14 mouse cellular contexts compared by ENCODE assay signal in genomic region chr11:101576116-101576515, GRCm38 (mm10). TPM values are rescaled to one million over a fixed set of nuclear protein-coding genes. Genes with fewer than 3 reads are reported as not detected.
DNase-seq lines count a peak whose midpoint lies in the region; ATAC-seq and TF ChIP-seq lines count a peak whose summit lies in the region.
"Had no signal": no experiment of that assay in that cellular context is flagged by ENCODE, and none has a peak within 500 bp of the region (broad histone marks: within the 10 kb centered on the region; RNA-seq: fewer than 3 reads in every experiment).

No protein-coding gene starts in this region.

- WGBS in hindbrain, embryonic 11.5 days, result 83% methylated on average over 6 of the region's 6 CpGs
- 76% methylated on average over 6 of the region's 6 CpGs for WGBS in hindbrain, embryonic 10.5 days
- 72% methylated on average over 6 of the region's 6 CpGs for whole genome bisulfite sequencing in midbrain, embryonic 11.5 days
- 79% methylated on average over 6 of the region's 6 CpGs for WGBS in midbrain, embryonic 10.5 days
- WGBS in stomach, postnatal 0 days, result 86% methylated on average over 6 of the region's 6 CpGs
- 75% methylated on average over 6 of the region's 6 CpGs for WGBS in kidney, embryonic 14.5 days

- H3K27me3 ChIP-seq in hindbrain, embryonic 11.5 days (ENCODE audit: control insufficient read depth, insufficient read depth, low read length), result no peaks in the 10 kb centered on the region
- H3K27me3 ChIP-seq in hindbrain, embryonic 10.5 days (ENCODE audit: insufficient read depth, poor library complexity, severe bottlenecking), result no peaks in the 10 kb centered on the region
- no peaks in the 10 kb centered on the region for H3K27me3 ChIP-seq in midbrain, embryonic 11.5 days (ENCODE audit: control insufficient read depth, insufficient read depth, low read length)
- H3K27me3 ChIP-seq in midbrain, embryonic 10.5 days (ENCODE audit: low read depth, poor library complexity, severe bottlenecking), result no peaks in the 10 kb centered on the region
- H3K27me3 ChIP-seq in stomach, postnatal 0 days (ENCODE audit: control insufficient read depth, insufficient read depth, low read length), result no peaks in the 10 kb centered on the region
- H3K27me3 ChIP-seq in kidney, embryonic 14.5 days (ENCODE audit: control insufficient read depth, insufficient read depth, low read length), result no peaks in the 10 kb centered on the region
- H3K27me3 ChIP-seq: heart, embryonic 15.5 days; liver, embryonic 13.5 days had no signal

- peak; percentile 17 for DNase-seq in hindbrain, embryonic 11.5 days (ENCODE audit: low spot score)
- DNase-seq in hindbrain, embryonic 10.5 days (ENCODE audit: low spot score), result no peak
- DNase-seq in midbrain, embryonic 11.5 days (ENCODE audit: low spot score, missing footprints), result peak; percentile 81
- no peak for DNase-seq in midbrain, embryonic 10.5 days (ENCODE audit: low spot score)
- DNase-seq in R1 (ENCODE audit: low read depth, low spot score), result peak; percentile 87
- DNase-seq in stomach, postnatal 0 days (ENCODE audit: low spot score), result no peak
- DNase-seq: cerebellum, postnatal 14 days; gastrocnemius, postnatal 36 days; liver, embryonic 13.5 days had no signal

- no peak overlapping the region for H3K27ac ChIP-seq in hindbrain, embryonic 11.5 days (ENCODE audit: low read depth, low read length)
- H3K27ac ChIP-seq in hindbrain, embryonic 10.5 days, result no peak overlapping the region
- H3K27ac ChIP-seq in midbrain, embryonic 11.5 days (ENCODE audit: low read depth, low read length), result no peak overlapping the region
- no peak overlapping the region for H3K27ac ChIP-seq in midbrain, embryonic 10.5 days (replicated peaks)
- no peak overlapping the region for H3K27ac ChIP-seq in stomach, postnatal 0 days (replicated peaks)
- H3K27ac ChIP-seq in kidney, embryonic 14.5 days (ENCODE audit: low read depth, low read length), result no peak overlapping the region
- H3K27ac ChIP-seq: heart, embryonic 15.5 days; liver, embryonic 13.5 days had no signal

- peaks cover 23% of the 10 kb centered on the region for H3K36me3 ChIP-seq in hindbrain, embryonic 11.5 days (ENCODE audit: control insufficient read depth, insufficient read depth, low read length)
- H3K36me3 ChIP-seq in hindbrain, embryonic 10.5 days, result peaks cover 98% of the 10 kb centered on the region
- H3K36me3 ChIP-seq in midbrain, embryonic 11.5 days (ENCODE audit: control insufficient read depth, insufficient read depth, low read length), result peaks cover 38% of the 10 kb centered on the region
- H3K36me3 ChIP-seq in midbrain, embryonic 10.5 days, result peaks cover 98% of the 10 kb centered on the region
- H3K36me3 ChIP-seq in stomach, postnatal 0 days (ENCODE audit: control insufficient read depth, insufficient read depth, low read length), result peaks cover 57% of the 10 kb centered on the region
- peaks cover 93% of the 10 kb centered on the region for H3K36me3 ChIP-seq in kidney, embryonic 14.5 days (ENCODE audit: control insufficient read depth, insufficient read depth, low read length)

- no peak for TF ChIP-seq EP300 in stomach, postnatal 0 days (optimal IDR thresholded peaks at IDR 0.05)

- no peak overlapping the region for H3K9ac ChIP-seq in hindbrain, embryonic 11.5 days (ENCODE audit: low read depth, low read length)
- H3K9ac ChIP-seq in midbrain, embryonic 11.5 days (ENCODE audit: low read length), result no peak overlapping the region
- H3K9ac ChIP-seq in stomach, postnatal 0 days (ENCODE audit: low read length), result no peak overlapping the region
- H3K9ac ChIP-seq in kidney, embryonic 14.5 days (ENCODE audit: low read depth, low read length), result no peak overlapping the region
- H3K9ac ChIP-seq: heart, embryonic 15.5 days; liver, embryonic 13.5 days had no signal

- no peaks in the 10 kb centered on the region for H3K4me1 ChIP-seq in hindbrain, embryonic 11.5 days (replicated peaks; ENCODE audit: control insufficient read depth, insufficient read depth, low read length)
- H3K4me1 ChIP-seq in hindbrain, embryonic 10.5 days (replicated peaks), result no peaks in the 10 kb centered on the region
- no peaks in the 10 kb centered on the region for H3K4me1 ChIP-seq in midbrain, embryonic 11.5 days (ENCODE audit: control insufficient read depth, insufficient read depth, low read length)
- no peaks in the 10 kb centered on the region for H3K4me1 ChIP-seq in midbrain, embryonic 10.5 days
- no peaks in the 10 kb centered on the region for H3K4me1 ChIP-seq in stomach, postnatal 0 days (replicated peaks; ENCODE audit: control insufficient read depth, insufficient read depth)
- H3K4me1 ChIP-seq in kidney, embryonic 14.5 days (ENCODE audit: control insufficient read depth, insufficient read depth, low read length), result no peaks in the 10 kb centered on the region
- H3K4me1 ChIP-seq: heart, embryonic 15.5 days had no signal

- TF ChIP-seq CTCF in stomach, postnatal 0 days (IDR thresholded peaks at IDR 0.05; ENCODE audit: low read depth), result peak; percentile 51

- no peak for ATAC-seq in hindbrain, embryonic 11.5 days (ENCODE audit: low FRiP score)
- ATAC-seq in midbrain, embryonic 11.5 days (ENCODE audit: low FRiP score), result no peak
- ATAC-seq in stomach, postnatal 0 days (ENCODE audit: low FRiP score, low TSS enrichment), result no peak
- no peak for ATAC-seq in kidney, embryonic 14.5 days (ENCODE audit: low FRiP score, low TSS enrichment)

- no peak overlapping the region for H3K4me2 ChIP-seq in hindbrain, embryonic 11.5 days (replicated peaks; ENCODE audit: low read depth, low read length)
- no peak overlapping the region for H3K4me2 ChIP-seq in midbrain, embryonic 11.5 days
- H3K4me2 ChIP-seq in stomach, postnatal 0 days (replicated peaks; ENCODE audit: low read depth), result no peak overlapping the region
- H3K4me2 ChIP-seq in kidney, embryonic 14.5 days (replicated peaks; ENCODE audit: low read depth, low read length), result no peak overlapping the region
- H3K4me2 ChIP-seq: heart, embryonic 15.5 days; liver, embryonic 13.5 days had no signal

- no peaks in the 10 kb centered on the region for H3K9me3 ChIP-seq in hindbrain, embryonic 11.5 days (ENCODE audit: control insufficient read depth, low read length)
- no peaks in the 10 kb centered on the region for H3K9me3 ChIP-seq in hindbrain, embryonic 10.5 days
- H3K9me3 ChIP-seq in midbrain, embryonic 11.5 days (ENCODE audit: control insufficient read depth, low read length), result no peaks in the 10 kb centered on the region
- no peaks in the 10 kb centered on the region for H3K9me3 ChIP-seq in midbrain, embryonic 10.5 days (replicated peaks)
- H3K9me3 ChIP-seq in stomach, postnatal 0 days (ENCODE audit: control insufficient read depth, low read length), result no peaks in the 10 kb centered on the region
- H3K9me3 ChIP-seq in kidney, embryonic 14.5 days (ENCODE audit: control insufficient read depth, low read length), result no peaks in the 10 kb centered on the region
- H3K9me3 ChIP-seq: heart, embryonic 15.5 days; liver, embryonic 13.5 days had no signal

- no peak overlapping the region for H3K4me3 ChIP-seq in hindbrain, embryonic 11.5 days (ENCODE audit: low read depth, low read length)
- no peak overlapping the region for H3K4me3 ChIP-seq in hindbrain, embryonic 10.5 days
- H3K4me3 ChIP-seq in midbrain, embryonic 11.5 days (ENCODE audit: low read depth, low read length), result no peak overlapping the region
- H3K4me3 ChIP-seq in midbrain, embryonic 10.5 days, result no peak overlapping the region
- no peak overlapping the region for H3K4me3 ChIP-seq in stomach, postnatal 0 days (ENCODE audit: low read depth, low read length)
- H3K4me3 ChIP-seq in kidney, embryonic 14.5 days (ENCODE audit: low read length), result no peak overlapping the region
- H3K4me3 ChIP-seq: heart, embryonic 15.5 days; liver, embryonic 13.5 days had no signal

RNA-seq across cellular contexts. Expression of gene Tmem106a, which starts 5.9 kb away (rescaled TPM):
- 3.4 and 3.5 TPM in 2 replicates for polyA plus RNA-seq in hindbrain, embryonic 11.5 days (2014; fragmentation: Nextera tagmentation; extraction: Ambion mirVana)
- 1.7 and 4.3 TPM in 2 replicates for polyA plus RNA-seq in hindbrain, embryonic 10.5 days (2016; fragmentation: Nextera tagmentation; extraction: Ambion mirVana)
- 2.6 and 2.7 TPM in 2 replicates for polyA plus RNA-seq in midbrain, embryonic 11.5 days (2014; fragmentation: Nextera tagmentation; extraction: Ambion mirVana)
- 2.0 and 3.9 TPM in 2 replicates for polyA plus RNA-seq in midbrain, embryonic 10.5 days (2016; fragmentation: Nextera tagmentation; extraction: Ambion mirVana)
- polyA plus RNA-seq in stomach, postnatal 0 days (2015; fragmentation: Nextera tagmentation; extraction: Ambion mirVana), result 10.0 TPM in 2 replicates
- 3.8 and 4.8 TPM in 2 replicates for polyA plus RNA-seq in kidney, embryonic 14.5 days (2014; fragmentation: Nextera tagmentation; extraction: Ambion mirVana)

RNA-seq across cellular contexts. Expression of gene Gm11634, which starts 22.9 kb away (rescaled TPM):
- not detected in 2 replicates for polyA plus RNA-seq in hindbrain, embryonic 11.5 days (2014; fragmentation: Nextera tagmentation; extraction: Ambion mirVana)
- polyA plus RNA-seq in hindbrain, embryonic 10.5 days (2016; fragmentation: Nextera tagmentation; extraction: Ambion mirVana), result not detected in 2 replicates
- not detected in 2 replicates for polyA plus RNA-seq in midbrain, embryonic 11.5 days (2014; fragmentation: Nextera tagmentation; extraction: Ambion mirVana)
- 0.22 TPM in 1 of 2 replicates, not detected in the other for polyA plus RNA-seq in midbrain, embryonic 10.5 days (2016; fragmentation: Nextera tagmentation; extraction: Ambion mirVana)
- polyA plus RNA-seq in stomach, postnatal 0 days (2015; fragmentation: Nextera tagmentation; extraction: Ambion mirVana), result 0.13 TPM in 1 of 2 replicates, not detected in the other
- not detected in 2 replicates for polyA plus RNA-seq in kidney, embryonic 14.5 days (2014; fragmentation: Nextera tagmentation; extraction: Ambion mirVana)
- polyA plus RNA-seq: heart, embryonic 15.5 days; intestine, embryonic 14.5 days; large intestine, adult 2 months; liver, embryonic 13.5 days; stomach, embryonic 16.5 days had no signal

RNA-seq across cellular contexts. Expression of gene Nbr1, which starts 24.2 kb away (rescaled TPM):
- polyA plus RNA-seq in hindbrain, embryonic 11.5 days (2014; fragmentation: Nextera tagmentation; extraction: Ambion mirVana), result 83.0 and 93.1 TPM in 2 replicates
- 71.0 and 81.8 TPM in 2 replicates for polyA plus RNA-seq in hindbrain, embryonic 10.5 days (2016; fragmentation: Nextera tagmentation; extraction: Ambion mirVana)
- 91.0 and 93.8 TPM in 2 replicates for polyA plus RNA-seq in midbrain, embryonic 11.5 days (2014; fragmentation: Nextera tagmentation; extraction: Ambion mirVana)
- polyA plus RNA-seq in midbrain, embryonic 10.5 days (2016; fragmentation: Nextera tagmentation; extraction: Ambion mirVana), result 69.9 and 83.7 TPM in 2 replicates
- 34.5 TPM in 2 replicates for polyA plus RNA-seq in stomach, postnatal 0 days (2015; fragmentation: Nextera tagmentation; extraction: Ambion mirVana)
- 30.8 and 63.9 TPM in 2 replicates for polyA plus RNA-seq in kidney, embryonic 14.5 days (2014; fragmentation: Nextera tagmentation; extraction: Ambion mirVana)

RNA-seq across cellular contexts. Expression of gene Brca1, which starts 24.4 kb away (rescaled TPM):
- polyA plus RNA-seq in hindbrain, embryonic 11.5 days (2014; fragmentation: Nextera tagmentation; extraction: Ambion mirVana), result 19.7 and 20.2 TPM in 2 replicates
- 16.1 and 25.3 TPM in 2 replicates for polyA plus RNA-seq in hindbrain, embryonic 10.5 days (2016; fragmentation: Nextera tagmentation; extraction: Ambion mirVana)
- polyA plus RNA-seq in midbrain, embryonic 11.5 days (2014; fragmentation: Nextera tagmentation; extraction: Ambion mirVana), result 24.5 and 24.8 TPM in 2 replicates
- 21.6 and 23.0 TPM in 2 replicates for polyA plus RNA-seq in midbrain, embryonic 10.5 days (2016; fragmentation: Nextera tagmentation; extraction: Ambion mirVana)
- 1.1 and 2.5 TPM in 2 replicates for polyA plus RNA-seq in stomach, postnatal 0 days (2015; fragmentation: Nextera tagmentation; extraction: Ambion mirVana)
- polyA plus RNA-seq in kidney, embryonic 14.5 days (2014; fragmentation: Nextera tagmentation; extraction: Ambion mirVana), result 8.7 and 22.0 TPM in 2 replicates

RNA-seq across cellular contexts. Expression of gene Rdm1, which starts 50.9 kb away (rescaled TPM):
- 34.5 and 35.5 TPM in 2 replicates for polyA plus RNA-seq in hindbrain, embryonic 11.5 days (2014; fragmentation: Nextera tagmentation; extraction: Ambion mirVana)
- 34.2 and 39.4 TPM in 2 replicates for polyA plus RNA-seq in hindbrain, embryonic 10.5 days (2016; fragmentation: Nextera tagmentation; extraction: Ambion mirVana)
- 44.0 and 44.8 TPM in 2 replicates for polyA plus RNA-seq in midbrain, embryonic 11.5 days (2014; fragmentation: Nextera tagmentation; extraction: Ambion mirVana)
- 35.2 and 39.2 TPM in 2 replicates for polyA plus RNA-seq in midbrain, embryonic 10.5 days (2016; fragmentation: Nextera tagmentation; extraction: Ambion mirVana)
- polyA plus RNA-seq in stomach, postnatal 0 days (2015; fragmentation: Nextera tagmentation; extraction: Ambion mirVana), result 18.9 and 20.9 TPM in 2 replicates
- 31.6 and 35.8 TPM in 2 replicates for polyA plus RNA-seq in kidney, embryonic 14.5 days (2014; fragmentation: Nextera tagmentation; extraction: Ambion mirVana)

Comparison
In these comparisons a context has a peak if more than half of its experiments do, and no peak if none do; other contexts are left out.
1. DNase-seq: peak in hindbrain, embryonic 11.5 days (single experiment), midbrain, embryonic 11.5 days (single experiment) and R1 (single experiment); none in hindbrain, embryonic 10.5 days (single experiment), midbrain, embryonic 10.5 days (single experiment) and stomach, postnatal 0 days (single experiment).